Mouse (Mus musculus): ENCODE measurements at regions not wholly inside any gene's neighbourhood (a gene's known extent, or its start where the extent isn't known, plus 50 kb on each side); places are given as distances from the start of the nearest gene placed in this dataset.
"Not testable (repeated sequence)": the region's sequence is repeated elsewhere in the genome, so short reads cannot be mapped to it uniquely, and the experiment has no call there.

DNA sequence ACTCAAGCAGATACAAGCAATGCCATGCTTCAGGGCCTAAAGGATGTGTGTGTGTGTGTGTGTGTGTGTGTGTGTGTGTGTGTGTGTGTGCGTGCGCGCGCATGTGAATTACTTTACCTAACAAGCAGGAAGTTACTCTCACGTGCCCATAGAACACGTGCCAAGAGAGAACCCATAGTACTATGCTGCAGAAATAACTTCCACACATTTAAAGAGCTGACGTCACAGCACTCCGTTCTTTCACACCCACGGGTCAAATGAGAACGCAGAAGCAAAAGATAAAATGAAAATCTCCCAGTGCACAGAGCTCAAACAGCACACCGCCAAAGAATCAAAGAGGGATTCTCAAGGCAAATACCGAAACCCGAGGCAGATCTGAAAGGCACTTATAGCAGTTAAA lies 195.9 kb downstream of the Unc5cl start:
- no peak for DNase-seq (ENCODE audit: low spot score)

DNA sequence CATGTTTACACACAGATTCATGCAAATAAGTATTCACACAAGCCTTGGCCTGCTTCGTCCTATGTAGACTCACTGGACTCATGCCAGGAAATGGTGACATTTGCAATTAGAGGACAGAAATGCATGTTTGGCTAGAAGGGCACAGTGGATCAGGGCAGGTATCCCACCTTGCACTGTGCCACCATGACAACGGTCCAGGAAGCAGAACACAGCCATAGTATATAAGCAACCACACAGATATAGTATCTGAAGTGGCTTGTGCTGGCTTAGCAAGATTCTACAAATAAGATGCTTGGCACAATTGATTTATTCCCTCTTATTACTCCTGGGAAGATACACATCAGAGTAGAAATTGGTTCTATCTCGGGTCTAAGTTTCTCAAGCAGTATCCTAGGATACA lies 218.0 kb downstream of the Unc5cl start:
- DNase-seq (ENCODE audit: low spot score) = no peak

DNA sequence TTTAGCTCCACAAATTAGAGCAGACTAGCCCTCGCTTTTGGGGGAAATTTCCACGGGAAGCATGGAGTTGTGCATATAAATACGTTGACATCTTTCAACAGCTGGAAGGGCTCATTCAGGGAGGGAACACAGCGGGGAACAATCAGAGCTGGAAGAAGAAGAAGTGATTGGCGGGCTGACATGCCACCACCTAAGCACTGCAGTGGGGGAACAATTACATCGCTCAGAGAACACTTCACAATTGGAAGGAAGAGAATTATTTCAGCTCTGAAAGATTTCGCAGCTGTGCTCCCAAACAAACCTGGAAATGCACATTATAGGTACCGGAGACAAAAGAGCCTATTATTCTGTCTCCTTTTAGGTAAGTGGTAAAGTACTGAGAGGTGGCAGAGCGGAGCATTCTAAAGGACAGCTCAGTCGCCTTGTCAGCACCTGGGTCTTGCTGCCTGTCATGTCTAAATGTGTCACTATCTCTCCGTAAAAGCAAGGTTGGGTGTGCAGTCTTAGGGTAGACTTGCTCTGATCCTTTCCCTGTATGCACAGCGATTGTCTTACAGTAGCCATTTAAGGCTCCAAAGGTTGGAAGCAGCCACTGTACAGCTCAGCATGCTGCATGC lies 223.6 kb downstream of the Unc5cl start:
- no peak for DNase-seq (ENCODE audit: low spot score)

DNA sequence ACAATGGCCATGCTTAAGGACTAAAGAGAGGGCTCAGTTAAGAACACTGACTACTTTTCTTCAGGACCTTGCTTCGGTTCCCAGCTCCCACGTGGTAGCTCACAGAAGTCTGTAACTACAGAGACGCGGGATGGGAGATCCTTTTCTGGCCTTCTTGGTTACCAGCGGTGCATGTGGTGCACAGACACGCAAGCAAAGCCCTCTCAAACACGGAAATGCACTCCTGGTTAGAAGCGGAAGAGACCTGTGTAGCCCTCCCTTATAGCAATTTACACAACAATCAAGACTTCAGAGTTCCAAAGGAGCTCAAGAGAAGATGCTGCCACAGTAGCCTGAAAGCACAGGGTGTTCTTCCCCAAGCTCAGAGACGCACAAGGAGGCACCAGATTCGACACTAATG lies 225.6 kb downstream of the Unc5cl start:
- DNase-seq (ENCODE audit: low spot score) = no peak

DNA sequence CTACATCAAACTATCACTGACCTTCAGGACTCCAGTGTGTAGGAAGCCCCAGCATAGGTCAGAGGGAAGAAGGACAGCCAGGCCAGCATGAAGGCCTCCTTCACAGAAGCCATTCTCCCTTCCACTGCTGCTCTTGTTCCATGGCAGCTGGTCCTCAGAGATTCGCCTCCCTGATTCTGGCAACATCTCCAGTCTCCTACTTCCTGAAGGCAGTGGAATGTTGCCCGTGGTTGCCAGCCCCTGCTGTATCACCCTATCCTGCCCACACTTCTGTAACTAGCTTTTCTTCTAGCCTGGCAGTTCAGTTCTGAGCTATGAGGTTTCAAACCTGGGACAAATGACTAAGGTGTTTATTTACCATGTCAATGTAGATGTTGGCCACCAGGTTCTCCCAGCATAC lies 234.2 kb downstream of the Unc5cl start:
- DNase-seq (ENCODE audit: low spot score) = no peak

DNA sequence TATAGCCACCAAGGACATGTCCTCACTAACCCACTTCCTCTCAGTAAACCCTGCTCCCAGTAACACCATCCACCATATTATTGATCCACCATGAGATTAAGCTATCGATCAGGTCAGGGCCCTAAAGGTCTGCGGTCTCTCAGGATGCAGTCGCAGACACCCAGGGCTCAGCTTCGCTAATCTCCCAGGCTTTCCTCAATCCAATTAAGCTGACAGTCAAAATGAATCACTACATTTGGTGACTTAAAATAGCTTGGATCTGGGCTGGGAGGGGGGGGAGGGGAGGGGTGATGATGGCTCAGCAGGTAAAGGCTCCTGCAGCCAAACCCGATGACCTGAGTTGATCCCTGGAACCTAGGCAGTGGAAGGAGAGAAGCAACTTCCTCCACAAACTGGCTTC lies 233.7 kb upstream of the Lrfn2 start:
- no peak for DNase-seq (ENCODE audit: low spot score)

DNA sequence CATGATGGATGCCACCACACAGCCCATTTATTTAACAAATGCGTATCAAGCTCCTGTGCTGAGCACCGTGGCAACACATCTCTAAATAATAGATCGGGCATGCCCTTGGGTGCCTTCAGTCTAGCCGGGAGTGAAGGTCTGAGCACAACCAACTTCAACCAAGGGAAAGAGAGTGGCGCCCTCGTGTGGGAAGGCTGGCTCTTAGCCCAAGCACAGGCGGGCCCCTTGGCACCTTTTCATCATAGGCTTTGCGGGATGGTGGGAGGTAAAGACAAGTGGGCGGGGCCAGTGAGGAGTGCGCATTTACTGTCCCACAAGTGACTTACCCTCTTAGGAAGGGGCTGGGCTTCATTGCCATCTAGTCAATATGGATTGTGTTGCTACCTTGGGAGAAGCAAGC lies 231.6 kb upstream of the Lrfn2 start:
- no peak for DNase-seq (ENCODE audit: low spot score)

DNA sequence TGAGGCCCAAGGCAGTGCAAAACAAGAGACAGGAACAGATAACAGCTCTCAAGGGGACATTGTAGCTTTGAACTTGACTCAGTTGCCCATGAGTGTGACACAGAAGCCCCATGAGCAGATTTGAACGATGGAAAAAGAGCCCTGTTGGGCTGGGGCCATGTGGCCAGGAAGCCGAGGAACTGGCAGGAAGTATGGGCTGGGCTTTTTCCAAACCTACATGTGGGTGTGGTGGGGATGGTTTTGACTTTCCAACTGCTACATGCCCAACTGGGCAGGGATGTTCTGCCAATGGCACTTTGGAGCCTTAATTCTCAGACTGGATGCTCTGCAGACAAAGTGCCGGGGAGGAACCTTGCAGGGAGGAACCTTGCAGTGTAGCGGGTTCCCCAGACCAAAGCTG lies 211.7 kb upstream of the Lrfn2 start:
- DNase-seq (ENCODE audit: low spot score) = no peak

DNA sequence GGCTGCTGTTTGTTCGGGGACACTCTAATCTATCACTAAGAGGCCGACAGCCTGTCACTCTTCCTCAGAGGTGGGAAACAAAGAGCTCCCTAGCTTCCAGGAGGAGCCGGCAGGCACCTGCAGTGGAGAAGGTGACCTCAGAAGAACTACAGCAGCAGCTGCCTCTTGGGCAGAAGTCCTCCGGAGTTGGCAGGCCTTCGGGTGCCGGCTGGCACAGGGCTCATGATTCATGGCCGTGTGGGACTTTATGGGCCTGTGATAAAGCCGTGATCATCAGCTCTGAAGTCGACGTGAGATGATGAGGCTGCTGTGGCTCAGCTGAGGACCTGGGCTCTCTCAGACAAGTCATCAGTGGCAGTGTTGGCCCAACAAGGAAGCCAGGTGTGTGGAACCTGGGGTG lies 208.9 kb upstream of the Lrfn2 start:
- DNase-seq (ENCODE audit: low spot score) = no peak

DNA sequence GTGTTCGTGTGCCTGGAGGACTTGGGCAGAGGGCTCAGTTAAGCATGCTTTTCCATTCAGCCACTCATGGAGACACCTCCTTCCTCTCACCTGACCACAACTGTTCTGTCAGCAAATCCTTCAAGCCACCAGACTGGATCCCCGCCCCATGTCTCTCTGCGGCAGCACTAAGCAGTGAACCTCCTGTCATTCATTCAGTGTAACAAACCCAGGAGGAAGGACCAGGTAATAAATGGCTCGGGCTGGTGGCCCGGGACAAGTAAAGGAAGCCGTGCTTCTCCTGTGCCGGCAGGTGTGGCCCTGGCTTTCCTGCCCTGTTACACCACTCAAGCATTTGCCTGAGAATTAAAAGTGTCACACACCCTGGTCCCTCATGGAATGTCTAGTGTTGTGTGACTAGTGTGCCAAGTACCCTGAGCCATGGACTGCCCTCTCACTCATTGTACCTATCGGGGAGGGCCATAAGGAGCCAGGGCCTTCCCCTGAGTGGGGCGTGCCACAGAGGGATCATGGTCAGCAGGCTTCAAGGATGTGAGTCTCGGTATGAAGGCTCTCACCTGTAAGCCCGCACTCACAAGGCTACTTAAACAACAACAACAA lies 207.6 kb upstream of the Lrfn2 start:
- DNase-seq (ENCODE audit: low spot score) = no peak

DNA sequence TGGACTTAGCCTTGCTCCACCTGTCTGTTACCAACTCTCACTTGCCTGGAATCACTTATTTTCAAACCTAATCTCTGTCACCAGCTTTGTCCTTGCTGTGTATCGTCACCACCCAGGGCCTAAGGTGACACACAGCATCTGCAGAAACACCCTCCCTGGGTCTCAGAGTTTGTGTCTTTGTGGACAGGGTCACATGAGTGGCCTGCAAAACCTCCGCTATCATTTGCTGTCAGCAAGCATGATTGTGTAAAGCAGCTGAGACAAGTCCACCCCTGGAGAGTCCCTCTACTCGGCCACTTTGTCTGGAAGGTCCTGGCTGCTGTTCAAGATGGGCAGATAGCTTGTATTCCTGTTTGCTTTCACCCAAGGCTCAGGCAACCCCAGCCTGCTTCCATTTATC lies 205.7 kb upstream of the Lrfn2 start:
- DNase-seq (ENCODE audit: low spot score) = no peak

DNA sequence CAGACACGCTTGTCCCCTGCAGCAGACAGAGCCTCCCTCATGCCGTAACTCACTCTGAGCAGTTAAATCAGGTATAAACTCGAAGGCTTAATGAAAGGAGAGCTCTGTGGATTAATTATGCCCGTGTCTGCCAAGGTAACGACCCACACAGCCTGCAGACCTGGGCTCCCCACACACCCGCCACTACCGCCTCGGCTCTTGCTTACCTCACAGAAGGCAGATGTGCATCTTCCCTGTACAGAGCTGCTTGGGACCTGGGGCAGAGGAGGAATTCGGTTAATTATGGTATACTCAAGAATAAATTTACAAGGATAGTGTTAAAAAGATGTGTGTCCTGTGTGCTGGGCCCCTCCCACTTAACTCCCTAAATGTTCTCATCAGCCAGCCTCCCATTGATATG lies 198.4 kb upstream of the Lrfn2 start:
- no peak for DNase-seq (ENCODE audit: low spot score)

DNA sequence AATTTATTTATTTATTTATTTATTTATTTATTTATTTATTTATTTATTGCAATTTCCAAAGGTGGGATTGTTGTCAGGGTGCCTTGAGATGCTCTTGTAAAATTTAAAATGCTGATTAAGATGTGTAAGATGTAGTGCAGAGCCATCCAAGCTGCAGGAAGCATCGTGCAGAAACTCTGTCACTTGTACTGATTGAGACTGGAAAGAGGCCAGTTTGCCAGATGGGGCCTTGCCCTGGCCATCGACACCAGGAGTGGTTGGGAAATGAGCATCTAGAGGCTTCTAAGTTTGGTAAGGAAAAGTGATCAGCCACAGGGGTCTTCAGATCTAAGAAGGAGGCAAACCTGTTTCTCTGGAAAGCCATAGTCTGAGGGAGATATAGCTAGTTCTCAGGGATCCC lies 195.0 kb upstream of the Lrfn2 start:
- not testable (repeated sequence) for DNase-seq (ENCODE audit: low spot score)

DNA sequence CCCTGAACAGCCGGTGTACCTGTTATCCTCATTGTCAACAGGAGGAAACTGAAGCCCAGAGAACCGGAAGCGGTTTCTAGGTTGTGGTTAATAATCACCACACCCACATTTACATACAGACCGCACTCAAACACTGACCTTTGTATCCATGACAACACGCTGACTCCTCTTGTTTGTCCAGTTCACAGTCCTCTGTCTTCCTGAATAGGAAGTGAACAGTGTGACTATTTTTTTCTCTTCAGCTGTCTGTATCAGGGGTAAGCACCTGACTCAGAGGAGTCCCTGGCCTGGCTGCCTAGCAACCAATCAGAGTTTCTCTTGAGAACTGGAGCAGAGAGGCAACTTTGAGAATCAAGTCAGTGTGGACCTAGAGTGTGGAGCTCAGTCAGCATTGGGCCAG lies 193.5 kb upstream of the Lrfn2 start:
- no peak for DNase-seq (ENCODE audit: low spot score)

DNA sequence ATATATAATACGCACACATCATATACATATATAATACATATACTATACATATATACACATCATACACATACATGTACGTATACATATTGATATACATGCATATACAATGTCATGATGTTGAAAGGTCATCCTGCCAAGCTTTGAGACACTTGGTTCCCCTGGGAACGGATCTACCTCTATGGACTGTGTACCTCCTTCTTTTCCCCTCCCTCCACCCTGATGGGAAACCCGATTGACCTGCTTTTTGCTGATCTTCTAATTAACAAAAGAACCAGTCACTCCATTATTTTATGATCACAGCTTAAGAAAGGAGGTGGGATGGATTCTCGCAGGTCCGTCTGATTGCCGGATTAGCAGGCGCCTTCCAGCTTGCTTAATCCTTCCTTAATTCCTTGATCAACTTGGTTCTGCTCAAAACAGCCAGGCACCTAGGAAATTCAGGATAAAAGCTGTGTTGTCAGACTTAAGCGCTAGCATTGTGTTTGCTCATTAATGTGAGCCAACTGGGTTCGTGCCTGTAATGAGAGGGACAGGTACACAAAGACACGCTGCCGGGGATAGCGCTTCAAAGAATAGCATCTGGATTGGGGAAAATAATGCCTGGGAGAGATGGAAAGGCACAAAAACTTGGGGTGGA lies 189.3 kb upstream of the Lrfn2 start:
- DNase-seq (ENCODE audit: low spot score) = no peak

DNA sequence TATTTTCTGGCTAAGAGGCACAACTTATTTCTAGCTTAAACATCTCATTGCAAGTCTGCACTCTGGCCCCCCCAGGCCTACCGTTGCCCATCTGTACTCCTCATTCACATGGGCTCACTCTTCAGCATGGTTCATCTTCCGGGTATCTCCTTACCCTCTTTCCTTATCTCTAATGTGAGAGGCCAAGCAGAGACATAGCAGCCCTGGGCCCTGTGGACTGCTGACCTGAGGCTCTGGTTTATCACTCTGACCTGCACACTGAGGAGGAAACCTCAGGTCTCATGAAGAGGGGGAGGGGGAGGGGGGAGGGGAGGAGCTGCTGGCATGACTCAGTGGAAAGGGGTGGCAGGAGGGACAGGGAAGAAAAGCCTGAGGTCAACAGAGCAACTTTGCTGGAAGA lies 162.1 kb upstream of the Lrfn2 start:
- no peak for DNase-seq (ENCODE audit: low spot score)

DNA sequence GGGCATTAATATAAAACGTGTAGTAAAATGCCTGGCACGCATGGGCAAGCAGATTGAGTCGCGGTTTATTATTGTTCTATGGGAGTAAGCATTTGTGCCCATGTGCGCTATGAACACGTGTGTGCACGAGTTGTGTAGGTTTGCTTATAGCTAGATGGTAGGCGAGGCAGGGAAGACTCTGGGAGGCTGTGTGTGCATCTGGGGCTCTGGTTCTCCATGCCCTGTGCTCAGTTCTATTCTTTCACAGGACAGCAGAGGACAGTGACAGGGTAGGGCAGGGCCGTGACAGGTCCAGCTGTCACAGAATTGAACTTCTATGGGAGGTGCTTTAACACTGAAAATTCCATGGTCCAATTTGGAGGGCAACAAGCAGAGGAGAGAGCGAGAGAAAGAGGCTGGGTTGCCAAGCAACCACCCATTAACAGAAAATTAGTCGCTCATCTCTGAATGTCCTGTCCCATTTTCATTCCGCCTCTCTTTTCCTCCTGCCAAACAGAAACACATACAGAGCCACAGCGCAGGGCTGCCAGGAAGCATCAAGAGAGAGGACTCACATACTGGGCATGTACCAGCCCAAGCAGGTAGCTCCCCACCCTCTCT lies 160.4 kb upstream of the Lrfn2 start:
- DNase-seq (ENCODE audit: low spot score) = no peak

DNA sequence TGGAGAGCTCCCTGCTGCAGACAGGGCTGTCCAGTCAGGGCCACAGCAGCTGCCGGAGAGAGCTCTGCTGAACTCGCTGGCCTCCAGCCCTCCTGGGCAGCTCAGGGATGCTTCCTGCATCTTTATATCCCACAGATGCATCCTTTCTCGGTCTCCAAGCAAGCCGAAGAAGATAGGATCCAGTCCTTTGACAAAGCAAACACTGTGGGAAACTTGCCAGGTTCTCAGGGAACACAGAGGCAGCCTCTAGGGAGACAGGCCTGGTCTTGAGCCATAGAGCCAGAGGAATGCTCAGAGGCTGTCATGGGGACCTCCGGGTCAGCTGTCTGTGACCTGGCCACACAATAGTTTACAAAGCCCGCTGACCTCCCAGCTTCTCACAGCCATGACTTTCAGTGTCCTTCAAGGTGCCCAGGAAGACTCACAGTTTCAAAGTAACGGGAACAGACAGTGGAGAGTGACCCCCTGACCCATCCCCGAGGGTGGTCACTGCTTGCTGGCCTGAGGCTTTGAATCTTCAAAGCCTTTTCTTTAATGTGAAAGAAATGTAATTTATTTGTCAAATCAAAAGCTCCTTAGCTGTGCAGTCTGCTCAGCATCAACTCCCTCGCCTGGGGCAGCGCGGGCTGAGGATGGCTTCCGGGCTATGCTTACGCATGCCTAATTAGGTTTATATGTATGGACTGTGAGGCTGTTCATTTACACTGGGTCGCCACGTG lies 157.8 kb upstream of the Lrfn2 start:
- DNase-seq (ENCODE audit: low spot score) = no peak

DNA sequence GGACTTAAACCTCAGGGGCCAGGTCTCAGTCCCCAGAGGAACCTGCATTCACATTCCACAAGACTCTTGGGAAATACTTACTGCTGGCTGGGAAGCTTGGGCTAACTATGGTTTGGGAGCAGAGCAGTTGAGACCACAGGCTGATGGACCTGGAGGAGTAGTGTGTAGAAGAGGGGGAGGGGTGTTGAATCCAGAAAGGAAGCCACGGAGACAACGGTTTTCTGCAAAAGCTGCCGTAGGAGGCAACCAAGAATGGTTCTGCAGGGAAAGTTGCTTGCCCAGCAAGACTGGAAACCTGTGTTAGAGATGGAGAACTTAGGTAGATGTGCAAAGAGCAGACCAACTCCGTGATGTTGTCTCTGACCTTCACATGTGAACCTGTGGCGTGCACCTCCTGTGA lies 156.7 kb upstream of the Lrfn2 start:
- DNase-seq (ENCODE audit: low spot score) = no peak

DNA sequence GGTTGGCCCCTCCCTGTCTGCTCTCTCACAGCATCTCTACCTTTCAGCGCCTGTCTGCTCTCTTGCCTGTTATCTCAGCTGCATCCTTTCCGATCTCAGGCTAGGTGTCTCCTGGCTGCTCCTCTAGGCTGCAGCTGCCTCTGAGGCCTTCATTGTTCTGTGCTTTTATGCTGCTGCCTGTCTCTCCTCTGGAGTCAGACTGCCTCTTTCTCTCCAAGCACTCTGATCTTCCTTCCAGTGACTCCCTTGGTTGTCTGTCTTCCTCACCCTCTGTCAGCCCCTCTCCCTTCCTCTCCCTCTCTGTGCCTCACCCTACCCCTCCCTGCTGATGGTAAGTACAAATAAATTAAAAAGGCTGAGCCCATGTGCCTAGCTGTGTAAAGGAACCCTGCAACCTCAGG lies 155.7 kb upstream of the Lrfn2 start:
- DNase-seq (ENCODE audit: low spot score) = no peak

DNA sequence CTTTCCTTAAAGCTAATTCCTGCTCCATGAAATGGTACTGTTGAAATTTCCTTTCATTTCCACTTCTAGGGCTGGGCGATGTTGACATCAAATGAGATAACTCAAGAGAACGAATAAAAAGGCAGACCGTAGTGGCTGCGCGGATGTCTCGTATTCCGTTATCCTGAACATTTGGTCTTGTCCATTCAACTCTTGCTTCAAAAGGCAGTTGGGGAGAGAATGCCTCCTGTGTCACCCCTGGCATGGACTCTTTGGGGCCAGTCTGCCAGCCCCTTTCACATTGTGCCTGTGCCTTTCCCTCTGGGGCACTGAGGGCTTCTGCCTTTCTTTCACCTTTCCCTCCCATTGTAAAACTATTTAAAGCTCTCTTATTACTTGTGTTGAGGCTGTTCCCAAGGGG lies 152.0 kb upstream of the Lrfn2 start:
- DNase-seq (ENCODE audit: low spot score) = no peak

DNA sequence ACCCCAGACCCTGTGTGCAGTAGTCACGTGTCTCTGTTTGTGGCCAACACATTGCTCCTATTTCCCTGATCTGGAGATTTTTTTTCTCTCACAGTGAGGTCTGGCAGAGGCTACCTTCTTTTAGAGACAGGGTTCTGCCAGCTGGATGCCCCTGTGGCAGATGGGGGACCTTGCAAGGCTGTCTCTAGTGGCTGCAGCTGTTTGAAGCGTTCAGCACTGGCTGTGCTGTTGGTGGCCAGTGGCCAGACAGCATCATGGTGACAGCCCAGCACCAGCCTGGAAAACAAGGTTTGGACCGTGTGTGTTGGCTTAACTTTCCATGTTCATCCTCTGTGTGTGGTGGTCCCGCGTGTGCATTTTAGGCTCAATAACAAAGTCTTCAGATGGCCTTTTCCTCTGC lies 147.8 kb upstream of the Lrfn2 start:
- DNase-seq (ENCODE audit: low spot score) = no peak

DNA sequence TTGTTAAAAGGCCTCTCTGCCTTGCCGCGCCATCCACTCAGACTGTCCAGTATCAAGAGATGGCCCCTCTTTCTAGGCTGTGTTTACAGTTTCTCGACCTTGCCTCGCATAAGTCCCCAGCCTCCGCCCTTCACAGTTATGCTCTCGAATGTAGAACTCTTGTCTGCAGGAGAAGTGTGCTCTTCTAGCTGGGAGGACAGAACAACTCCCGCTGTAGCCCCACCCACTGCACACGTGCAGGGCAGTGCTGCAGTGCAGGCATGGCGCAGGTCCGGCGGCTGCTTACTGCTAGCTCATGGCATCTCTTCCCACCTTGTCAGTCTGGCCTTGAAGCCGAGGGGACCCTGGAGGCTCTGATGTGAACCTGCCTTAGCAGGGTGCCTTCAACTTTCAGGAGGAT lies 145.7 kb upstream of the Lrfn2 start:
- DNase-seq (ENCODE audit: low spot score) = no peak
